Comparison of ENCODE assay signal across 18 mouse cellular contexts in genomic region chr5:35897147-35897546, GRCm38 (mm10). TPM values are rescaled to one million over a fixed set of nuclear protein-coding genes. Genes with fewer than 3 reads are reported as not detected.
A peak's percentile ranks its signal among the peaks of the same experiment; 100 is the strongest.
DNase-seq lines count a peak whose midpoint lies in the region; ATAC-seq and TF ChIP-seq lines count a peak whose summit lies in the region.
"Had no signal": no experiment of that assay in that cellular context is flagged by ENCODE, and none has a peak within 500 bp of the region (broad histone marks: within the 10 kb centered on the region; RNA-seq: fewer than 3 reads in every experiment).

No protein-coding gene starts in this region.

- no peaks in the 10 kb centered on the region for H3K27me3 ChIP-seq in heart, embryonic 12.5 days (replicated peaks)
- H3K27me3 ChIP-seq in midbrain, embryonic 13.5 days, result no peaks in the 10 kb centered on the region
- H3K27me3 ChIP-seq in midbrain, embryonic 10.5 days (ENCODE audit: low read depth, poor library complexity, severe bottlenecking), result peaks cover 24% of the 10 kb centered on the region
- H3K27me3 ChIP-seq in forebrain, embryonic 16.5 days (replicated peaks; ENCODE audit: control insufficient read depth, insufficient read depth, low read length), result no peaks in the 10 kb centered on the region
- H3K27me3 ChIP-seq in hindbrain, postnatal 0 days (ENCODE audit: insufficient read depth, low read length), result no peaks in the 10 kb centered on the region
- H3K27me3 ChIP-seq in liver, embryonic 11.5 days (replicated peaks; ENCODE audit: control insufficient read depth, insufficient read depth, low read length), result peaks cover 17% of the 10 kb centered on the region
- H3K27me3 ChIP-seq: limb, embryonic 13.5 days had no signal

- H3K27ac ChIP-seq in heart, embryonic 12.5 days (ENCODE audit: poor library complexity, severe bottlenecking), result peak overlapping the region; percentile 28; the same call in 1 of the 2 replicates
- no peak overlapping the region for H3K27ac ChIP-seq in midbrain, embryonic 13.5 days
- no peak overlapping the region for H3K27ac ChIP-seq in midbrain, embryonic 10.5 days (replicated peaks)
- H3K27ac ChIP-seq in forebrain, embryonic 16.5 days (ENCODE audit: low read length), result no peak overlapping the region
- H3K27ac ChIP-seq in hindbrain, postnatal 0 days, result peak overlapping the region; percentile 64; the same call in 1 of the 2 replicates
- no peak overlapping the region for H3K27ac ChIP-seq in liver, embryonic 11.5 days (ENCODE audit: low read depth, low read length)
- H3K27ac ChIP-seq in left cerebral cortex, adult 2 months, result no peak overlapping the region
- H3K27ac ChIP-seq: limb, embryonic 13.5 days had no signal

- no peaks in the 10 kb centered on the region for H3K9me3 ChIP-seq in heart, embryonic 12.5 days (replicated peaks)
- no peaks in the 10 kb centered on the region for H3K9me3 ChIP-seq in midbrain, embryonic 13.5 days
- H3K9me3 ChIP-seq in midbrain, embryonic 10.5 days (replicated peaks), result no peaks in the 10 kb centered on the region
- no peaks in the 10 kb centered on the region for H3K9me3 ChIP-seq in forebrain, embryonic 16.5 days (ENCODE audit: control insufficient read depth, low read length)
- H3K9me3 ChIP-seq in hindbrain, postnatal 0 days (ENCODE audit: low read length), result no peaks in the 10 kb centered on the region
- no peaks in the 10 kb centered on the region for H3K9me3 ChIP-seq in liver, embryonic 11.5 days (ENCODE audit: control insufficient read depth, low read length)
- H3K9me3 ChIP-seq: kidney, embryonic 15.5 days; limb, embryonic 13.5 days had no signal

- no peak for TF ChIP-seq CTCF in hindbrain, postnatal 0 days (IDR thresholded peaks at IDR 0.05; ENCODE audit: low read depth)
- TF ChIP-seq CTCF in left cerebral cortex, adult 2 months (IDR thresholded peaks at IDR 0.05), result no peak

- 69% methylated on average over 4 of the region's 4 CpGs for WGBS in heart, embryonic 12.5 days
- 81% methylated on average over 4 of the region's 4 CpGs for WGBS in midbrain, embryonic 13.5 days
- 87% methylated on average over 4 of the region's 4 CpGs for WGBS in midbrain, embryonic 10.5 days
- 52% methylated on average over 4 of the region's 4 CpGs for WGBS in forebrain, embryonic 16.5 days
- 54% methylated on average over 4 of the region's 4 CpGs for WGBS in hindbrain, postnatal 0 days
- WGBS in liver, embryonic 11.5 days, result 79% methylated on average over 4 of the region's 4 CpGs

- no peak for ATAC-seq in heart, embryonic 12.5 days (ENCODE audit: insufficient number of reproducible peaks, low FRiP score)
- no peak for ATAC-seq in midbrain, embryonic 13.5 days
- no peak for ATAC-seq in forebrain, embryonic 16.5 days
- ATAC-seq in hindbrain, postnatal 0 days, result no peak
- ATAC-seq in liver, embryonic 11.5 days (replicated peaks; ENCODE audit: low FRiP score), result no peak
- ATAC-seq: CD4-positive, CD25-positive, alpha-beta regulatory T cell, adult 4 months; liver, postnatal 0 days had no signal

- peak overlapping the region; percentile 3; the same call in 1 of the 2 replicates for H3K4me2 ChIP-seq in heart, embryonic 12.5 days
- peak overlapping the region; percentile 97 for H3K4me2 ChIP-seq in midbrain, embryonic 13.5 days (replicated peaks)
- peak overlapping the region; percentile 22; the same call in 1 of the 2 replicates for H3K4me2 ChIP-seq in forebrain, embryonic 16.5 days (ENCODE audit: low read length)
- H3K4me2 ChIP-seq in hindbrain, postnatal 0 days (ENCODE audit: low read depth, low read length), result peak overlapping the region; percentile 35
- H3K4me2 ChIP-seq in liver, embryonic 11.5 days, result no peak overlapping the region
- H3K4me2 ChIP-seq: kidney, embryonic 15.5 days; limb, embryonic 13.5 days had no signal

- peak overlapping the region; percentile 46; the same call in 1 of the 2 replicates for H3K9ac ChIP-seq in heart, embryonic 12.5 days
- H3K9ac ChIP-seq in midbrain, embryonic 13.5 days (replicated peaks), result no peak overlapping the region
- H3K9ac ChIP-seq in forebrain, embryonic 16.5 days (replicated peaks; ENCODE audit: low read depth, low read length), result no peak overlapping the region
- no peak overlapping the region for H3K9ac ChIP-seq in hindbrain, postnatal 0 days (replicated peaks; ENCODE audit: low read length)
- H3K9ac ChIP-seq in liver, embryonic 11.5 days (ENCODE audit: low read depth, low read length), result no peak overlapping the region
- H3K9ac ChIP-seq: kidney, embryonic 15.5 days; limb, embryonic 13.5 days; liver, postnatal 0 days had no signal

- DNase-seq in heart, adult 11 months, result no peak
- no peak for DNase-seq in midbrain, embryonic 10.5 days (ENCODE audit: low spot score)
- DNase-seq in hindbrain, postnatal 0 days (ENCODE audit: low spot score), result peak; percentile 53
- no peak for DNase-seq in liver, embryonic 11.5 days (ENCODE audit: low spot score)
- DNase-seq in left cerebral cortex, adult 2 months (ENCODE audit: extremely low spot score in 1 of 2, low spot score in 2 of 2), result no peak
- DNase-seq: adrenal gland, postnatal 10 days; cerebellum, adult 2 months; embryo, embryonic 11 days; liver, postnatal 0 days; lung, postnatal 36 days; right cerebral cortex, postnatal 14 days; thymus, postnatal 4 days had no signal

- intact Hi-C loops in left cerebral cortex, adult 2 months (cut with DNase I), result no loop called here

- peaks cover 65% of the 10 kb centered on the region for H3K4me1 ChIP-seq in heart, embryonic 12.5 days (replicated peaks)
- peaks cover 74% of the 10 kb centered on the region for H3K4me1 ChIP-seq in midbrain, embryonic 13.5 days (replicated peaks)
- H3K4me1 ChIP-seq in midbrain, embryonic 10.5 days, result peaks cover 71% of the 10 kb centered on the region
- H3K4me1 ChIP-seq in forebrain, embryonic 16.5 days (replicated peaks; ENCODE audit: control insufficient read depth, insufficient read depth, low read length), result peaks cover 60% of the 10 kb centered on the region
- H3K4me1 ChIP-seq in hindbrain, postnatal 0 days (ENCODE audit: insufficient read depth, low read length), result peaks cover 45% of the 10 kb centered on the region
- H3K4me1 ChIP-seq in liver, embryonic 11.5 days (replicated peaks; ENCODE audit: control insufficient read depth, insufficient read depth, low read length), result peaks cover 14% of the 10 kb centered on the region

- peaks cover 8% of the 10 kb centered on the region; the same call in 1 of the 2 replicates for H3K36me3 ChIP-seq in heart, embryonic 12.5 days
- no peaks in the 10 kb centered on the region for H3K36me3 ChIP-seq in midbrain, embryonic 13.5 days
- no peaks in the 10 kb centered on the region for H3K36me3 ChIP-seq in midbrain, embryonic 10.5 days
- H3K36me3 ChIP-seq in forebrain, embryonic 16.5 days (ENCODE audit: control insufficient read depth, insufficient read depth), result no peaks in the 10 kb centered on the region
- H3K36me3 ChIP-seq in hindbrain, postnatal 0 days (ENCODE audit: insufficient read depth, low read length), result no peaks in the 10 kb centered on the region
- H3K36me3 ChIP-seq in liver, embryonic 11.5 days (ENCODE audit: control insufficient read depth, insufficient read depth, low read length), result no peaks in the 10 kb centered on the region
- H3K36me3 ChIP-seq: kidney, embryonic 15.5 days; limb, embryonic 13.5 days had no signal

- H3K4me3 ChIP-seq in heart, embryonic 12.5 days, result no peak overlapping the region
- H3K4me3 ChIP-seq in midbrain, embryonic 13.5 days (replicated peaks), result no peak overlapping the region
- H3K4me3 ChIP-seq in midbrain, embryonic 10.5 days, result no peak overlapping the region
- H3K4me3 ChIP-seq in forebrain, embryonic 16.5 days (replicated peaks; ENCODE audit: low read length), result no peak overlapping the region
- no peak overlapping the region for H3K4me3 ChIP-seq in hindbrain, postnatal 0 days (ENCODE audit: low read length)
- no peak overlapping the region for H3K4me3 ChIP-seq in liver, embryonic 11.5 days (ENCODE audit: low read depth, low read length)
- no peak overlapping the region for H3K4me3 ChIP-seq in left cerebral cortex, adult 2 months
- H3K4me3 ChIP-seq: kidney, embryonic 15.5 days; limb, embryonic 13.5 days had no signal

RNA-seq across cellular contexts. Expression of gene Afap1, which starts 4.0 kb away (rescaled TPM):
- 30.5 and 33.1 TPM in 2 replicates for polyA plus RNA-seq in heart, embryonic 12.5 days (2016; fragmentation: Nextera tagmentation; extraction: Ambion mirVana)
- 68.7 and 73.0 TPM in 2 replicates for polyA plus RNA-seq in midbrain, embryonic 13.5 days (2015; fragmentation: Nextera tagmentation; extraction: Ambion mirVana)
- 21.6 and 34.3 TPM in 2 replicates for polyA plus RNA-seq in midbrain, embryonic 10.5 days (2016; fragmentation: Nextera tagmentation; extraction: Ambion mirVana)
- 64.1 and 64.7 TPM in 2 replicates for polyA plus RNA-seq in forebrain, embryonic 16.5 days (2015; fragmentation: Nextera tagmentation; extraction: Ambion mirVana)
- total RNA-seq in hindbrain, postnatal 0 days (2014; rRNA removed), result 59.7 and 89.4 TPM in 2 replicates
- polyA plus RNA-seq in hindbrain, postnatal 0 days (2015; fragmentation: Nextera tagmentation; extraction: Ambion mirVana), result 38.2 and 43.6 TPM in 2 replicates
- polyA plus RNA-seq in liver, embryonic 11.5 days (2014; fragmentation: Nextera tagmentation; extraction: Ambion mirVana), result 6.7 and 6.8 TPM in 2 replicates
- total RNA-seq in left cerebral cortex, adult 2 months (2021), result 10 to 100 TPM; 28.8 to 31.5 TPM

Comparison
In these comparisons a context has a peak if more than half of its experiments do, and no peak if none do; other contexts are left out.
1. H3K27ac ChIP-seq: peak in heart, embryonic 12.5 days (single experiment) and hindbrain, postnatal 0 days (single experiment); none in midbrain, embryonic 13.5 days (single experiment), midbrain, embryonic 10.5 days (single experiment), forebrain, embryonic 16.5 days (single experiment), liver, embryonic 11.5 days (single experiment) and left cerebral cortex, adult 2 months (single experiment).